Mouse (Mus musculus): ENCODE results near the gene Chchd3. TPM values are rescaled to one million over a fixed set of nuclear protein-coding genes. Genes with fewer than 3 reads are reported as not detected.

Chchd3 gene
- total and polyA plus RNA-seq, 2 experiments from 2014 or later, result 66.6 to 131 TPM

DNA sequence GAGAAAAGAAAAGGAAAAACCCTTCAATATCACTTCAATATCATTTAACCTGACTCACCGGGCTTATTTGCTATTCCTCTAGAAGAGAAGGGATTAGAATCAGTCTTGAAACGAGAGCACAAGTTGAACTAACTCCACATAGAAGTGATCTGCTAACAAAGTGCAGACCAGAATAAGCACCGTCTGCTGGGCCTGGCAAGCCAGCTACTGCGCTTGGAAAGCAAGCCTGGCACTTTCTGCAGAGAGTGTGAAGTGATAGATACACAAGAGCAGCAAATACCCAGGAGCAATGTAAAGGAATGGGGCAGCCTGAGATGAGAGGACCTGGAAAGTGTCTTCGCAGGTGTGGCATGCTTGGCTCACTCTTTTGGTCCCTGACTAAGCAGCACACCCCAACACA is 181.5 kb downstream of the Chchd3 start:
- WGBS, result 76% methylated on average over 5 of the region's 5 CpGs
- H3K4me2 ChIP-seq (ENCODE audit: low read depth, low read length), result no peak overlapping the region
- H3K9ac ChIP-seq (replicated peaks; ENCODE audit: low read length), result no peak overlapping the region
- H3K27me3 ChIP-seq (ENCODE audit: insufficient read depth, low read length), result no peaks in the 10 kb centered on the region
- TF ChIP-seq CTCF (IDR thresholded peaks at IDR 0.05; ENCODE audit: low read depth), result no peak
- H3K27ac ChIP-seq, result no peak overlapping the region
- H3K9me3 ChIP-seq (ENCODE audit: low read length), result no peaks in the 10 kb centered on the region
- ATAC-seq (no peak), DNase-seq (ENCODE audit: low spot score) (no peak)
- no peaks in the 10 kb centered on the region for H3K36me3 ChIP-seq (ENCODE audit: insufficient read depth, low read length)
- H3K4me1 ChIP-seq (ENCODE audit: insufficient read depth, low read length), result no peaks in the 10 kb centered on the region
- H3K4me3 ChIP-seq (ENCODE audit: low read length), result no peak overlapping the region

- TF ChIP-seq CTCF (IDR thresholded peaks at IDR 0.05; ENCODE audit: low read depth), result no peak
- no peak overlapping the region for H3K9ac ChIP-seq (replicated peaks; ENCODE audit: low read length)
- H3K4me1 ChIP-seq (ENCODE audit: insufficient read depth, low read length), result no peaks in the 10 kb centered on the region
- no peaks in the 10 kb centered on the region for H3K27me3 ChIP-seq (ENCODE audit: insufficient read depth, low read length)
- no peaks in the 10 kb centered on the region for H3K36me3 ChIP-seq (ENCODE audit: insufficient read depth, low read length)
- H3K4me3 ChIP-seq (ENCODE audit: low read length), result no peak overlapping the region
- H3K9me3 ChIP-seq (ENCODE audit: low read length), result no peaks in the 10 kb centered on the region
- DNase-seq (ENCODE audit: low spot score), result no peak
- no peak overlapping the region for H3K27ac ChIP-seq
- H3K4me2 ChIP-seq (ENCODE audit: low read depth, low read length), result no peak overlapping the region
- 43% methylated on average over 3 of the region's 3 CpGs for WGBS
- ATAC-seq, result no peak
Measured at GRCm38 (mm10) chr6:32874176-32874575, 185.9 kb downstream of the Chchd3 start.

- no peaks in the 10 kb centered on the region for H3K9me3 ChIP-seq (ENCODE audit: low read length)
- ATAC-seq (no peak), DNase-seq (ENCODE audit: low spot score) (no peak)
- H3K4me2 ChIP-seq (ENCODE audit: low read depth, low read length), result no peak overlapping the region
- H3K4me3 ChIP-seq (ENCODE audit: low read length), result no peak overlapping the region
- H3K27me3 ChIP-seq (ENCODE audit: insufficient read depth, low read length), result no peaks in the 10 kb centered on the region
- H3K4me1 ChIP-seq (ENCODE audit: insufficient read depth, low read length), result no peaks in the 10 kb centered on the region
- 91% methylated on average over 2 of the region's 2 CpGs for WGBS
- H3K9ac ChIP-seq (replicated peaks; ENCODE audit: low read length), result no peak overlapping the region
- H3K36me3 ChIP-seq (ENCODE audit: insufficient read depth, low read length), result no peaks in the 10 kb centered on the region
- no peak for TF ChIP-seq CTCF (IDR thresholded peaks at IDR 0.05; ENCODE audit: low read depth)
- H3K27ac ChIP-seq, result no peak overlapping the region
Measured at GRCm38 (mm10) chr6:32872805-32873204, 187.3 kb downstream of the Chchd3 start.

- Histone ChIP-seq H3K9me3 (ENCODE audit: low read length) (no peaks in the 10 kb centered on the region), H3K4me2 (ENCODE audit: low read depth, low read length) (no peak overlapping the region), H3K27ac (no peak overlapping the region), H3K4me1 (ENCODE audit: insufficient read depth, low read length) (no peaks in the 10 kb centered on the region), H3K36me3 (ENCODE audit: insufficient read depth, low read length) (no peaks in the 10 kb centered on the region), H3K9ac (replicated peaks; ENCODE audit: low read length) (no peak overlapping the region), H3K4me3 (ENCODE audit: low read length) (no peak overlapping the region), H3K27me3 (ENCODE audit: insufficient read depth, low read length) (no peaks in the 10 kb centered on the region)
- 89% methylated on average over 4 of the region's 4 CpGs for WGBS
- no peak for TF ChIP-seq CTCF (IDR thresholded peaks at IDR 0.05; ENCODE audit: low read depth)
- no peak for ATAC-seq
- no peak for DNase-seq (ENCODE audit: low spot score)
Measured at GRCm38 (mm10) chr6:32850960-32851359, 209.1 kb downstream of the Chchd3 start.

GRCm38 (mm10) chr6:32848974-32849373 is 211.1 kb downstream of the Chchd3 start:
- DNase-seq (ENCODE audit: low spot score), result no peak
- no peak overlapping the region for H3K9ac ChIP-seq (replicated peaks; ENCODE audit: low read length)
- no peaks in the 10 kb centered on the region for H3K36me3 ChIP-seq (ENCODE audit: insufficient read depth, low read length)
- H3K27ac ChIP-seq, result no peak overlapping the region
- H3K4me3 ChIP-seq (ENCODE audit: low read length), result no peak overlapping the region
- ATAC-seq, result no peak
- H3K27me3 ChIP-seq (ENCODE audit: insufficient read depth, low read length), result no peaks in the 10 kb centered on the region
- no peak overlapping the region for H3K4me2 ChIP-seq (ENCODE audit: low read depth, low read length)
- H3K9me3 ChIP-seq (ENCODE audit: low read length), result no peaks in the 10 kb centered on the region
- no peak for TF ChIP-seq CTCF (IDR thresholded peaks at IDR 0.05; ENCODE audit: low read depth)
- 88% methylated on average over 7 of the region's 7 CpGs for WGBS
- no peaks in the 10 kb centered on the region for H3K4me1 ChIP-seq (ENCODE audit: insufficient read depth, low read length)

DNA sequence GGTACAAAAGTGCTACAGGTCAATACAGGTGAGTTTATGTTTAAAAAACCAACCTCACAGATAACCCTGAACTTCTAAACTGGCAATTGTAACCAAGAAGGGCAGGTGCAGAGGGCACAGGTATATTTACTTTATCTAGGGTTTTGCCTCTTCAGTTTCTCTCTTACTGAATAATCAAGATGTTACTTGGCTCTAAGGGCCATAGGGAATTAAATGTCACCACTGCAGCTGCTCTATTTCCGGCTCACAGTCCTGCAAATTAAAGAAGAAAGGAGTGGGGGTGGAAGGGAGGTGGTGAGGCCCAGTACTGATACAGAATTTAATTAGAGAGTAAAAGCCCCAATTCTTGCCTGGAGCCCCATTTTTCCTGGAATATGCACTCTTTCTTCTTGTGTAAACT is 214.6 kb downstream of the Chchd3 start:
- Histone ChIP-seq H3K9me3 (ENCODE audit: low read length) (no peaks in the 10 kb centered on the region), H3K36me3 (ENCODE audit: insufficient read depth, low read length) (no peaks in the 10 kb centered on the region), H3K9ac (replicated peaks; ENCODE audit: low read length) (no peak overlapping the region), H3K27me3 (ENCODE audit: insufficient read depth, low read length) (no peaks in the 10 kb centered on the region), H3K4me1 (ENCODE audit: insufficient read depth, low read length) (no peaks in the 10 kb centered on the region), H3K4me2 (ENCODE audit: low read depth, low read length) (no peak overlapping the region), H3K27ac (no peak overlapping the region), H3K4me3 (ENCODE audit: low read length) (no peak overlapping the region)
- 29% methylated on average over 1 of the region's 1 CpGs for WGBS
- no peak for TF ChIP-seq CTCF (IDR thresholded peaks at IDR 0.05; ENCODE audit: low read depth)
- ATAC-seq (no peak), DNase-seq (ENCODE audit: low spot score) (no peak)

- Histone ChIP-seq H3K9me3 (ENCODE audit: low read length) (no peaks in the 10 kb centered on the region), H3K9ac (replicated peaks; ENCODE audit: low read length) (no peak overlapping the region), H3K4me1 (ENCODE audit: insufficient read depth, low read length) (peaks cover 6% of the 10 kb centered on the region; the same call in 1 of the 2 replicates), H3K4me3 (ENCODE audit: low read length) (no peak overlapping the region), H3K27ac (peak overlapping the region; percentile 60), H3K4me2 (ENCODE audit: low read depth, low read length) (no peak overlapping the region), H3K27me3 (ENCODE audit: insufficient read depth, low read length) (no peaks in the 10 kb centered on the region), H3K36me3 (ENCODE audit: insufficient read depth, low read length) (no peaks in the 10 kb centered on the region)
- DNase-seq (ENCODE audit: low spot score) (peak; percentile 48), ATAC-seq (no peak)
- no peak for TF ChIP-seq CTCF (IDR thresholded peaks at IDR 0.05; ENCODE audit: low read depth)
- WGBS, result 47% methylated on average over 2 of the region's 2 CpGs
Measured at GRCm38 (mm10) chr6:32837939-32838301, 222.1 kb downstream of the Chchd3 start.
